Mouse (Mus musculus) thymus, adult 2 months (tissue): ENCODE data around the gene Spp2.

Experiments
- CTCF ChIP-seq: fragments of 200-500 bp; IDR thresholded peaks from 2 replicates; pipeline ENCODE4 v1.5.1; 2012; ENCODE audit warnings: mild to moderate bottlenecking, control low read depth, low read length, moderate library complexity, borderline replicate concordance; ENCODE audit not compliant: control insufficient read depth, poor library complexity, insufficient read depth; ENCODE audit errors: extremely low read depth
- POLR2A ChIP-seq: fragments of 200-500 bp; IDR thresholded peaks from 2 replicates; pipeline ENCODE4 v1.6.1; 2012; ENCODE audit warnings: mild to moderate bottlenecking, low read length, control low read depth, moderate library complexity; ENCODE audit not compliant: control insufficient read depth, poor library complexity, insufficient read depth; ENCODE audit errors: extremely low read depth

- TF ChIP-seq CTCF (no peak), POLR2A (no peak)
Measured at GRCm38 (mm10) chr1:88408340-88408739, 1.6 kb downstream of the Spp2 start.
